Mouse (Mus musculus) kidney, postnatal 0 days (tissue): Measurements from ENCODE around the gene Zfp398. TPM values are rescaled to one million over a fixed set of nuclear protein-coding genes. Genes with fewer than 3 reads are reported as not detected.

Source experiments
- ATAC-seq: fragments of 200-750 bp; cut with Nextera tagmentation; replicated peaks from 2 replicates; pipeline ENCODE4 v1.8.0; 2017; ENCODE audit warnings: low read depth, moderate number of reproducible peaks, moderate TSS enrichment, moderate library complexity; ENCODE audit not compliant: low FRiP score
- DNase-seq: peaks from one replicate; pipeline ENCODE4 v3.0.0-alpha.2; 2016; ENCODE audit warnings: low spot score
- H3K27ac ChIP-seq: fragments of 300-500 bp; sonication (generic); 2 replicates; pipeline ENCODE4 v1.5.1; 2014; ENCODE audit warnings: mild to moderate bottlenecking
- H3K27me3 ChIP-seq: fragments of 300-500 bp; sonication (generic); 2 replicates; pipeline ENCODE4 v1.6.1; 2014; ENCODE audit warnings: low read length, mixed read lengths; ENCODE audit not compliant: insufficient read depth
- H3K36me3 ChIP-seq: fragments of 300-500 bp; sonication (generic); 2 replicates; pipeline ENCODE4 v1.6.1; 2014; ENCODE audit warnings: low read length, mixed read lengths; ENCODE audit not compliant: insufficient read depth
- H3K4me1 ChIP-seq: fragments of 300-500 bp; sonication (generic); replicated peaks from 2 replicates; pipeline ENCODE4 v1.6.1; 2014; ENCODE audit warnings: antibody characterized with exemption, low read length, mixed read lengths; ENCODE audit not compliant: insufficient read depth
- H3K4me2 ChIP-seq: fragments of 300-500 bp; sonication (generic); 2 replicates; pipeline ENCODE4 v1.6.1; 2014; ENCODE audit warnings: mild to moderate bottlenecking, low read length, moderate library complexity, mixed read lengths
- H3K4me3 ChIP-seq: fragments of 300-500 bp; sonication (generic); replicated peaks from 2 replicates; pipeline ENCODE4 v1.5.1; 2014; ENCODE audit warnings: low read depth, low read length
- H3K9ac ChIP-seq: fragments of 300-500 bp; sonication (generic); 2 replicates; pipeline ENCODE4 v1.6.1; 2014; ENCODE audit warnings: low read depth, low read length
- H3K9me3 ChIP-seq: fragments of 300-500 bp; sonication (generic); replicated peaks from 2 replicates; pipeline ENCODE4 v1.6.1; 2016; ENCODE audit warnings: low read length, inconsistent platforms, mixed read lengths
- CTCF ChIP-seq: IDR thresholded peaks from 2 replicates; pipeline ENCODE4 v1.5.1; 2016; ENCODE audit warnings: antibody characterized with exemption, low read depth, mild to moderate bottlenecking, moderate library complexity
- WGBS: fragments of 180-500 bp; shearing (Covaris S2); extraction: QIAGEN DNeasy Blood & Tissue Kit; methylation state at CpG from one replicate; pipeline ENCODE4 v1.1.7; 2014; 5-methylcytosine and 5-hydroxymethylcytosine counted together
- polyA plus RNA-seq: library from polyadenylated mRNA; unstranded; fragments of >200 nt; fragmentation: Nextera tagmentation; extraction: Ambion mirVana; gene quantifications from 2 replicates; pipeline ENCODE4 v1.2.1, GENCODE M21; 2015

Zfp398 gene
- polyA plus RNA-seq, 1 experiment from 2014 or later = 6.7 TPM

DNA sequence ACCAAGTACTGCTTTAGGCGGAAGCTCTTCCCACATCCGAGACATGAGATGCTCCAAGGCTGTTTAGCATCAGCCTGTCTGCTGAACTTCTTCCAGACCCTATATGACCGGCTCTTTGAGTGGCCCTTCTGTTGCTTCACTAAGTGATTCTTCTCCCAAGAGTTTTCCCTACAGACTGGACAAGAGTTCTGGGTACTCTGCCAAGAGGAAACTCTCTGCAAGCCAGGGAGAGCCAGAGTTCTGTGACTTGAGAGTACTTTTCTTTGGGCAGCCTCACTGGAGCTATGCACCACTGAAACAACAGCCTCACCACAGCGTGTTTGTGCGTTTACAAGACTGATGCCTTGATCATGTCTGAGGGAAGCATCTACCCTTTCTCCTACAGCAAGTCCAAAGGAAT lies 14.2 kb upstream of the Zfp398 start:
- Histone ChIP-seq H3K27me3 (no peaks in the 10 kb centered on the region), H3K36me3 (peaks cover 5% of the 10 kb centered on the region; the same call in 1 of the 2 replicates), H3K27ac (no peak overlapping the region), H3K4me3 (no peak overlapping the region), H3K9ac (no peak overlapping the region), H3K4me1 (no peaks in the 10 kb centered on the region), H3K4me2 (no peak overlapping the region), H3K9me3 (no peaks in the 10 kb centered on the region)
- DNase-seq (no peak), ATAC-seq (no peak)
- 95% methylated on average over 5 of the region's 5 CpGs for WGBS
- no peak for TF ChIP-seq CTCF

- ATAC-seq (no peak), DNase-seq (no peak)
- Histone ChIP-seq H3K4me1 (no peaks in the 10 kb centered on the region), H3K27me3 (no peaks in the 10 kb centered on the region), H3K4me2 (no peak overlapping the region), H3K9me3 (no peaks in the 10 kb centered on the region), H3K4me3 (no peak overlapping the region), H3K27ac (no peak overlapping the region), H3K9ac (no peak overlapping the region), H3K36me3 (peaks cover 5% of the 10 kb centered on the region; the same call in 1 of the 2 replicates)
- TF ChIP-seq CTCF = no peak
- 92% methylated on average over 6 of the region's 6 CpGs for WGBS
Measured at GRCm38 (mm10) chr6:47821776-47822175, 13.7 kb upstream of the Zfp398 start.

GRCm38 (mm10) chr6:47824241-47824640 lies 11.2 kb upstream of the Zfp398 start:
- WGBS = 59% methylated on average over 2 of the region's 2 CpGs
- no peaks in the 10 kb centered on the region for H3K9me3 ChIP-seq
- H3K4me1 ChIP-seq = no peaks in the 10 kb centered on the region
- H3K9ac ChIP-seq = no peak overlapping the region
- H3K27me3 ChIP-seq = no peaks in the 10 kb centered on the region
- no peak for ATAC-seq
- H3K36me3 ChIP-seq = peaks cover 5% of the 10 kb centered on the region; the same call in 1 of the 2 replicates
- H3K27ac ChIP-seq = no peak overlapping the region
- no peak overlapping the region for H3K4me2 ChIP-seq
- H3K4me3 ChIP-seq = no peak overlapping the region
- DNase-seq = no peak
- no peak for TF ChIP-seq CTCF

DNA sequence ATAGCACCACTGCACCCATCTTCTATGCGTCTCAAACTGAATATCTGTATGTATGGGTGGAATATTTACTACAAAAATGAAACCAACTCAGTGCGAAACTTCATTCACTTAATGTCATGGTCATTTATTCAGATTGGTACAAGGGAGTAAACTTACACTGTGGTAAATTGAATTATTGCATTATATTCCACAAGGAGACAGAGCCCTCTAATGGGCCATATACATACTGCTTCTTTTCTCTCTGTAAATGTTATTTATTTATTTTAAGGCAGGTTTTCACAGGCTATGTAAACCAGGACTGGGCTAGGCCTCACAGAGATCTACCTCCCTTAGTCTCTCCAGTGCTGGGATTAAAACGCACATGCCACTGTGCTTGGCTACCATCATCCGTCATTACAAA lies 8.0 kb upstream of the Zfp398 start:
- WGBS = 88% methylated on average over 4 of the region's 4 CpGs
- no peaks in the 10 kb centered on the region for H3K9me3 ChIP-seq
- H3K4me1 ChIP-seq = no peaks in the 10 kb centered on the region
- H3K36me3 ChIP-seq = no peaks in the 10 kb centered on the region
- H3K27me3 ChIP-seq = no peaks in the 10 kb centered on the region
- no peak overlapping the region for H3K4me3 ChIP-seq
- no peak overlapping the region for H3K27ac ChIP-seq
- no peak overlapping the region for H3K9ac ChIP-seq
- peak; percentile 26; the same call in 1 of the 2 replicates for TF ChIP-seq CTCF
- no peak for DNase-seq
- H3K4me2 ChIP-seq = no peak overlapping the region
- ATAC-seq = no peak

- WGBS = 17% methylated on average over 1 of the region's 1 CpGs
- ATAC-seq (no peak), DNase-seq (peak; percentile 86)
- Histone ChIP-seq H3K4me1 (no peaks in the 10 kb centered on the region), H3K27ac (no peak overlapping the region), H3K36me3 (no peaks in the 10 kb centered on the region), H3K27me3 (no peaks in the 10 kb centered on the region), H3K4me3 (no peak overlapping the region), H3K9me3 (no peaks in the 10 kb centered on the region), H3K9ac (no peak overlapping the region), H3K4me2 (no peak overlapping the region)
- TF ChIP-seq CTCF = peak; percentile 81
Measured at GRCm38 (mm10) chr6:47828950-47829349, 6.5 kb upstream of the Zfp398 start.

DNA sequence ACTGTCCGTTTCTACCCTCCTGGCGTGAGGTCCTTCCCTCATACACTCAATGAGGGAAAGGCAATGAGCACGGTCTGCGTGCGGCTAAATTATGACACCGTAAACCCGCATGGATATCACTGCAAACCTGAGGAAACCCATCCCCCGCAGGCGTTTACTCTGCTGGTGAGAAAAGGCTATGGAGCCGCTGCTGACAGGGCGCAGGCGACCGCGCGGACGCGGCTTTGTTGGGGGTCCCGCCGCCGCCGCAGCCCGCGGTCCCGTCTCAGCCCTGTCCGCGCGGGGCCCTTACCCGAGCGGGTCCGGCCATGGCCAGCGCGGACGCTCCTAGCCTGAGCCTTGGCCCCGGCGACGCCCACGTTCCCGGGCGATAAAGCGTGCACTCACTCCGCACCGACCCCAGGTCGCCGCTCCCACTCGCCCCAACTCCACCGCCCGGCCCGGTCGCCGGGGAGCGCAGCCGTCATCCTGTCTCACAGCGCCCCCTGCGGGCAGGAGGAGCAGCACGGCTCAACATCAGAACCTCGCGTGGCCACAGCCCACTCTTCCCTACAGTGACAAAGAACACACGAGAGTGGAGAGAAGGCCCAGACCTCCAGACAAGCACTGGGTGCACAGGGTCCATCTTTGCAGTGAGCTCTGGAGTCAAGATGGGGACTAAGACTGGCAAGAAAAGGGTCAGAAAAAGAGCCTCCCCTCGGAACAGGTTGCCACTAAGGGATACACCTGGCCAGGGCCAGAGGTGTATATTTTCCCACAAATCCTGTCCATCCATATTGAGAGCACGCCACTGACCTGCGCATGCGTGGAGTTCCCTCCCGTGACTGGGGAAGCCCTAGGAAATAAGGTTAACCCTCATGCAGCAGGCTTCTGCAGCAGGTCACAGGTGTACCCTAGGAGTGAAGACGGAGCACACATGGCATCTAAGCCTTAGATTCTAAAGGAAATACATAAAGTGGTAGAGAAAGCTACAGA lies 5.1 kb upstream of the Zfp398 start, which contains the start of gene Zfp786:
Gene Zfp786, minus strand, starts transcription at position 764 of the 975 bp plus-strand sequence.
- TF ChIP-seq CTCF = peak; percentile 96

More for the DNA sequence above, 5.1 kb upstream of the Zfp398 start, which contains the start of gene Zfp786:
- Histone ChIP-seq H3K4me3 (peak within 1 kb of the TSS; percentile 90), H3K27ac (peak within 1 kb of the TSS; percentile 73), H3K27me3 (no peaks in the 10 kb centered on the region), H3K4me1 (no peaks in the 10 kb centered on the region), H3K9ac (peak within 1 kb of the TSS; percentile 85), H3K9me3 (no peaks in the 10 kb centered on the region), H3K36me3 (no peaks in the 10 kb centered on the region), H3K4me2 (peak within 1 kb of the TSS; percentile 89)
- WGBS = 2% methylated on average over 61 of the region's 64 CpGs
- peak; percentile 91 for DNase-seq
- peak; percentile 88 for ATAC-seq
